Comparison of ENCODE assay signal across 14 mouse cellular contexts in genomic region chr6:137582207-137582889, GRCm38 (mm10).
DNase-seq lines count a peak whose midpoint lies in the region; ATAC-seq lines count a peak whose summit lies in the region.
"Had no signal": no experiment of that assay in that cellular context is flagged by ENCODE, and none has a peak within 500 bp of the region (broad histone marks: within the 10 kb centered on the region; RNA-seq: fewer than 3 reads in every experiment).

No protein-coding gene starts in this region.

- no peak overlapping the region for H3K9ac ChIP-seq in heart, embryonic 11.5 days (ENCODE audit: low read depth, low read length)
- no peak overlapping the region for H3K9ac ChIP-seq in intestine, embryonic 15.5 days

- H3K4me3 ChIP-seq in heart, embryonic 11.5 days (ENCODE audit: low read depth, low read length), result no peak overlapping the region
- H3K4me3 ChIP-seq in intestine, embryonic 15.5 days (replicated peaks), result no peak overlapping the region
- H3K4me3 ChIP-seq: erythroblast, embryonic 14.5 days had no signal

- no peaks in the 10 kb centered on the region for H3K27me3 ChIP-seq in heart, embryonic 11.5 days (ENCODE audit: control insufficient read depth, insufficient read depth, low read length)
- H3K27me3 ChIP-seq in intestine, embryonic 15.5 days (replicated peaks), result no peaks in the 10 kb centered on the region

- DNase-seq in heart, adult 11 months, result peak; percentile 95
- peak; percentile 95 for DNase-seq in 3T3-L1 (ENCODE audit: low read depth, low spot score)
- peak; percentile 24 for DNase-seq in MN1 (ENCODE audit: low spot score)
- DNase-seq in cerebellum, postnatal 36 days, result no peak
- no peak for DNase-seq in left cerebral cortex, adult 8-10 months (ENCODE audit: low spot score in 2 of 2)
- no peak for DNase-seq in cerebellum, postnatal 4 days (ENCODE audit: low spot score in 2 of 2)
- DNase-seq: embryo, embryonic 11 days; heart, postnatal 4 days; kidney, adult 11 months; kidney, postnatal 4 days; thymus, postnatal 4 days had no signal

- H3K36me3 ChIP-seq in heart, embryonic 11.5 days (ENCODE audit: control insufficient read depth, insufficient read depth, low read length), result no peaks in the 10 kb centered on the region
- no peaks in the 10 kb centered on the region for H3K36me3 ChIP-seq in intestine, embryonic 15.5 days

- no peak overlapping the region for H3K4me2 ChIP-seq in heart, embryonic 11.5 days
- H3K4me2 ChIP-seq in intestine, embryonic 15.5 days (replicated peaks), result no peak overlapping the region

- 76% methylated on average over 19 of the region's 19 CpGs for WGBS in heart, embryonic 11.5 days (ENCODE audit: insufficient replicate concordance)
- WGBS in intestine, embryonic 15.5 days, result 78% methylated on average over 19 of the region's 19 CpGs

- ATAC-seq in heart, embryonic 11.5 days (replicated peaks; ENCODE audit: insufficient number of reproducible peaks, low FRiP score, low TSS enrichment), result no peak
- peak; percentile 48; the same call in 1 of the 2 replicates for ATAC-seq in intestine, embryonic 15.5 days

- peaks cover under 1% of the 10 kb centered on the region; the same call in 1 of the 2 replicates for H3K4me1 ChIP-seq in heart, embryonic 11.5 days (ENCODE audit: control insufficient read depth, insufficient read depth, low read length)
- no peaks in the 10 kb centered on the region; the same call in none of the 2 replicates for H3K4me1 ChIP-seq in intestine, embryonic 15.5 days (replicated peaks)

- H3K9me3 ChIP-seq in heart, embryonic 11.5 days (replicated peaks; ENCODE audit: control insufficient read depth, low read length), result no peaks in the 10 kb centered on the region
- no peaks in the 10 kb centered on the region for H3K9me3 ChIP-seq in intestine, embryonic 15.5 days

- no peak overlapping the region for H3K27ac ChIP-seq in heart, embryonic 11.5 days (ENCODE audit: low read depth, low read length)
- H3K27ac ChIP-seq in intestine, embryonic 15.5 days, result no peak overlapping the region

Comparison
In these comparisons a context has a peak if more than half of its experiments do, and no peak if none do; other contexts are left out.
1. DNase-seq: peak in heart, adult 11 months (single experiment), 3T3-L1 (single experiment) and MN1 (single experiment); none in cerebellum, postnatal 36 days (0 of 2), left cerebral cortex, adult 8-10 months (0 of 2) and cerebellum, postnatal 4 days (0 of 2).